Mouse (Mus musculus) CD4-positive helper T cell, adult 2 months (primary cell): ENCODE data around the gene Ahrr.

Source experiments
- DNase-seq: peaks from one replicate; pipeline ENCODE4 v3.0.0-alpha.2; 2012; ENCODE audit warnings: low read depth, missing footprints, low spot score

The Ahrr gene

DNA sequence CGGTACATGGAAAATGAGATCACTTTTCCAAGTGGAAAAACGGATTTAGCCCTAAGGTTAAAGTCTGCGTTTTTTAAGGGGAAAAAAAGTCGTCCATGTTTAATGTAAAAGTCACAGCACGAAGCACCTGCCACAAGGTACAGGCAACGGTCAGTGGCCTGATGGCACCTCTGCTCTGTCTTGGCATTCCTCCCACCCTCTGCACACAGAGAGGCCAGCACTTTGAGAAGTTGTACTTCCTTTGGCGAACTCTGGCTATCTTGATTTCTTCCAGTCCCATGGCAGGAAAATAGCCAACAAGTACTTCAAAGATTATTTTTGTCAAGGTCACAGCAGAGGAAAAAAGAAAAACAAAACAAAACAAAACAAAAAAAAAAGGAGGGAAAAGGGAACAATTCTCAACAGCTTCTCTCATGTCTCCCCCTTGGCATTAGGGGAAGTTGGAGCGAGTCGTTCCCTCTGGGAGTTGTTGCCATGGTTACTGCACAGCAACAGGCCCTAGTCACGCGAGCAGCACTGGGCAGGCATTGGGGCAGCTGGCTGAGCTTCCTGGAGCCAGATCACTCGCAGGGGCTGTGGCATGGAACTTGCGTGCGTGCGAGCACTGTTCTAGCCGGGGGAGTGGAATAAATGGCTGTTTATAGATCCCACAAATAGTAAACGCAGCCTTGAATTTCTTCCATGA is 46.8 kb downstream of the Ahrr start:
- DNase-seq = no peak

GRCm38 (mm10) chr13:74237574-74237973 is 54.6 kb downstream of the Ahrr start:
- DNase-seq = no peak

DNA sequence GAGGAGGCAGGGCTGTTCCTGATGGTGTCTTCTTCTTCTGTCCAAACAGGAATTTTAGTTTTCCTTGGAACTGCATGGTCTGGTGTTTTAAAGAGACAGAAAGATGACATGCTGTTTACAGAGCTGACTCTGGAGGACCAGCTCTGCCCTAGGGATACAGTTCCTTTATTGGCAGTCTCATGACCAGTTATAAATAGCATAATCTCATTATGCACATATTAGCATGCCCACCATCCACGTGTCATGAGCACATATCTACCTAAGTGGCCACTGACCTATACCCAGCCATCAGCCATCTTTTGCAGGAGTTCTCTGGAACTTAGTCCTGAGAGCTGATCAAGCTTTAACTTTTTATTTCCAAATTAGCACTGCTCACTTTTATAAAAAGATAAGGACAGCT is 71.5 kb downstream of the Ahrr start:
- no peak for DNase-seq

GRCm38 (mm10) chr13:74218441-74218840 is 73.7 kb downstream of the Ahrr start:
- no peak for DNase-seq

GRCm38 (mm10) chr13:74208986-74209345 is 83.2 kb downstream of the Ahrr start:
- no peak for DNase-seq

GRCm38 (mm10) chr13:74208317-74208985 is 83.7 kb downstream of the Ahrr start, which contains the start of gene Exoc3:
Gene Exoc3, minus strand, starts transcription at chr13:74208732.
- DNase-seq = peak; percentile 91

DNA sequence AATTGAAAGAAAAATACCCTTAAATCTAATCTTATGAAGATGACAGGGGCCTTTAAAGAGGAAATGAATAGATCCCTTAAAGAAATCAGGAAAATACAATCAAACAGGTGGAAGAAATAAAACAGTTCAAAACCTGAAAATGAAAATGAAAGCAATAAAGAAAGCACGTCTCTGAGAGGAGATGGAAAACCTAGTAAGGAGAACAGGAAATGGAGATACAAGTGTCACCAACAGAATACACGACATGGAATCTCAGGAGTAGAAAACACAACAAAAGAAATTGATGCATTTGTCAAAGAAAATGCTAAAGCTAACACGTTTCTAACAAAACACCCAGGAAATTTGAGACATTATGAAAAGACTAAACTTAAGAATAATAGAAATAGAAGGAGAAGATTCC is 95.7 kb downstream of the Ahrr start:
- DNase-seq = no peak

DNA sequence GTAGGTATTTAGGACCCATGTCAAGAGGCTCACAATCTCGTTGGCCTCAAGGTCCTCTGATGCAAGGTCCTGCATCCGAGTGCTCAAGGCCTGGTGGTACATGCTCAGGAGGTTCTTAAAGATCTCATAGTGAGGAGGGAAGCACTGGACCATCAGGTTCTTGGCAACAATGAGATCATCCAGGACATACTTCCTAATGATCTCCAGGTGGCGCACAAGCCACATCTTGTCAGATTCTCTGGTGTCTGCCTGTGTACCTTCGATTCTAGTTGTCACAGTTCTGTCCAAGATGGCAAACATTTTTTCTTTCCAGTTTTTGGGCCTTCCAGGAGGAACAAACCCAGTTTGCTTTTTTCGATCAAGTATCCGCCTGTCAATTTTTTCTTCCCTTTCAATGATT is 99.5 kb downstream of the Ahrr start:
- DNase-seq = peak; percentile 27

GRCm38 (mm10) chr13:74183011-74183695 is 109.0 kb downstream of the Ahrr start:
- DNase-seq = no peak

DNA sequence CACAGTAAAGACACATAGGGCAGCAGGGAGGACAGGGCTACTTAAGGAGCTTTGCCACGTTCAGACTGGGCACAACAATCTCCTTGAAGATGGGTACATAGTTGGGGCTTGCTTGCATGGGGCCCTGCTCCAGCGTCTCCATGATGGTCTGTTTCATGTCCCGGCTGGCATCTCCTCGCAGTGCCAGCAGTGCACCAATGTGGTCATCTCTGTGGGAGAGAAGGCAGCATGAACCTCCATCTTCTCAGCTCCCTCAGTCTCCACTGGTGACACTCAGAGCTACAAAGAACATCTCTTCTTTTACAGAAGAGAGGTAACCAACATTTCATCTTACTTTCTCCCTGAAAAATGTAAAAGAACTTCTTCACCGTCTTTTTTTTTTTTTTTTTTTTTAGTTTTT is 120.1 kb downstream of the Ahrr start:
- no peak for DNase-seq

DNA sequence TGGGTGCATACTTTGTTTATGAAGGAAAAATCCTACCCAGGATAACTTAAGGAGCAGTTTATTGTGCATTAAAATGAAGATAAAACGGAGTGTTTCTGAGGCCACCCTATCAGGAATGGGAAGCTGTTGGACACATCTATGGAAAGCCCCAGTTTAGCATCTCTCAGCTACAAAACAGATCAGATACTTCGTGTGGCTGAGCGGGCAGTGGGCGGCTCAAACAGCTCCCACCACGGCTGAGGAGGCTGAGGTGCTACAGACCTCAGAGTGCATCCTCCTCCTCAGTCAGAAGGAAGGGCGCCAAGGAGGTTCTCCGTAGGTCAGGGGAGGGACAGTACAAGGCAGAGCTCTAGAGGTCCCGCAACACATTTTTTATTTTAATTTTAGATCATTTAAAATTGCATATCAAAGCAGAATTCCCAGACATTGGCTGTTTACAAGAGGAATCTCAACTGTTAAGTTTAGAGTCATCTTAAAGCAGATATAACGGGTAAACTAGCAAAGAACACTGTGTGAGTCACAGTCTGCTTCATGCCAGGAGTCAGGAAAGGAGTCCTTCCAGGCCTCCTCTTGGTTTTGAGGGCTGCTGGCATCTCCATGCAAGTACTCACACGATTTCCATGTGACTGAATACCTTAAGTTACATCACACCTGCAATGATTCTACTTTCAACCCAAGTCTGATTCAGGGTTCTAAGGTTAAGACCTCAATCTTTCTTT is 122.5 kb downstream of the Ahrr start:
- DNase-seq = no peak

DNA sequence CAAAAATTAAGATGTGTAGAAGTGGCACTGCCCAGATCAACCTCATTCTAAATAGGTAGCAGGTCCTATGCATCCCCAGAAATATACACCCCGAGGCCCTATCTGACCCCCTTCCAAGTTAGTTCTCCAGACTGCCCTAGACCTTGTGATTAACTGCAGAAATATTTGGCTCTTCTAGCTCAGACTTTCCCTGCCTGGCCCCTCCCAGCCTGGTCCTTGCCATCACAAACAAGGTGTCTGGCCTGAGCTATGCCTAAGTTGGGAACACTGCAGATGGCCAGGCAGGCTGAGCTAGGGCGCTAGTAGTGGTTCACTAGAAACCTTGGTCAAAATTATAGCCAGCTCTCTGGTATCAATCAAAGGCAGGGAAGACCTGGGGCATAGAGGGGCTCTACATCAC is 124.6 kb downstream of the Ahrr start:
- no peak for DNase-seq

GRCm38 (mm10) chr13:74167057-74167413 is 125.1 kb downstream of the Ahrr start:
- no peak for DNase-seq

GRCm38 (mm10) chr13:74166348-74167056 is 125.6 kb downstream of the Ahrr start:
- peak; percentile 69 for DNase-seq
